Mouse (Mus musculus) MEL (cell line): ENCODE results near the gene Kif11. TPM values are rescaled to one million over a fixed set of nuclear protein-coding genes. Genes with fewer than 3 reads are reported as not detected.

Experiments
- DNase-seq: peaks from one replicate; pipeline ENCODE4 v3.0.0; 2011; ENCODE audit warnings: low read depth, low spot score
- H3K27ac ChIP-seq: 2 replicates; pipeline ENCODE4 v1.5.1; 2012; ENCODE audit warnings: low read depth, mild to moderate bottlenecking, control low read depth, low read length, moderate library complexity; ENCODE audit not compliant: control insufficient read depth
- H3K27me3 ChIP-seq, 2 experiments: fragments of 150-350 bp in 1 of 2; sonication (generic) in 1 of 2; 2 replicates each; pipeline ENCODE4 v1.6.1; 2012; ENCODE audit warnings: low read length in 2 of 2, mild to moderate bottlenecking in 2 of 2, improper control_type of control experiment in 1 of 2, moderate library complexity in 1 of 2; ENCODE audit not compliant: insufficient read depth in 2 of 2, control insufficient read depth in 1 of 2
- H3K36me3 ChIP-seq, 2 experiments: 2 replicates each; pipeline ENCODE4 v1.6.1; 2012 to 2014; ENCODE audit warnings: low read length in 2 of 2, improper control_type of control experiment in 1 of 2, inconsistent platforms in 1 of 2, mild to moderate bottlenecking in 1 of 2; ENCODE audit not compliant: insufficient read depth in 2 of 2, control insufficient read depth in 1 of 2
- H3K4me1 ChIP-seq, 2 experiments: fragments of 150-350 bp in 1 of 2; sonication (generic) in 1 of 2; 2 replicates each; pipeline ENCODE4 v1.6.1; 2012; ENCODE audit warnings: low read length in 2 of 2, improper control_type of control experiment in 1 of 2, mild to moderate bottlenecking in 1 of 2; ENCODE audit not compliant: insufficient read depth in 2 of 2, control insufficient read depth in 1 of 2
- H3K4me3 ChIP-seq, 2 experiments: fragments of 150-350 bp in 1 of 2; sonication (generic) in 1 of 2; 2 replicates each; pipeline ENCODE4 v1.5.1; 2012; ENCODE audit warnings: low read depth in 2 of 2, low read length in 2 of 2, mild to moderate bottlenecking in 2 of 2, moderate library complexity in 2 of 2, control low read depth in 1 of 2, improper control_type of control experiment in 1 of 2; ENCODE audit not compliant: control insufficient read depth in 1 of 2, insufficient read depth in 1 of 2
- H3K79me2 ChIP-seq: 2 replicates; pipeline ENCODE4 v1.6.1; 2012; ENCODE audit warnings: mild to moderate bottlenecking, low read length, moderate library complexity; ENCODE audit not compliant: control insufficient read depth, poor library complexity, insufficient read depth
- H3K9ac ChIP-seq: 2 replicates; pipeline ENCODE4 v1.6.1; 2012; ENCODE audit warnings: low read depth, mild to moderate bottlenecking, control low read depth, low read length, moderate library complexity; ENCODE audit not compliant: control insufficient read depth, poor library complexity, severe bottlenecking
- H3K9me3 ChIP-seq: fragments of 150-350 bp; sonication (generic); replicated peaks from 2 replicates; pipeline ENCODE4 v1.6.1; 2012; ENCODE audit warnings: mild to moderate bottlenecking, low read length, improper control_type of control experiment, moderate library complexity; ENCODE audit not compliant: insufficient read depth
- BHLHE40 ChIP-seq: IDR thresholded peaks from 2 replicates; pipeline ENCODE4 v1.6.1; 2012; ENCODE audit warnings: low read depth, mild to moderate bottlenecking, inconsistent platforms, low read length, improper control_type of control experiment, borderline replicate concordance
- CTCF ChIP-seq, 3 experiments: IDR thresholded peaks in 2 of 3; conservative IDR thresholded peaks in 1 of 3; 2 replicates each; pipeline ENCODE4 v1.5.1; 2011 to 2012; ENCODE audit warnings: low read length in 3 of 3, low read depth in 2 of 3, mild to moderate bottlenecking in 2 of 3, improper control_type of control experiment in 1 of 3, inconsistent platforms in 1 of 3, mixed read lengths in 1 of 3, moderate library complexity in 1 of 3; ENCODE audit not compliant: control insufficient read depth in 1 of 3, insufficient read depth in 1 of 3, poor library complexity in 1 of 3, severe bottlenecking in 1 of 3
- ELF1 ChIP-seq: IDR thresholded peaks from 2 replicates; pipeline ENCODE4 v1.6.1; 2014; ENCODE audit warnings: low read depth, mild to moderate bottlenecking, inconsistent platforms, low read length, improper control_type of control experiment, moderate library complexity
- EP300 ChIP-seq, 2 experiments: IDR thresholded peaks; 2 replicates each; pipeline ENCODE4 v1.6.1; 2011; ENCODE audit warnings: improper control_type of control experiment in 2 of 2, low read length in 2 of 2, low read depth in 1 of 2, mild to moderate bottlenecking in 1 of 2
- KAT2A ChIP-seq: conservative IDR thresholded peaks from 2 replicates; pipeline ENCODE4 v1.6.1; 2012; ENCODE audit warnings: low read depth, low read length, improper control_type of control experiment, inconsistent platforms
- MEF2A ChIP-seq: IDR thresholded peaks from 2 replicates; pipeline ENCODE4 v1.6.1; 2014; ENCODE audit warnings: low read depth, mild to moderate bottlenecking, inconsistent platforms, low read length, improper control_type of control experiment; ENCODE audit not compliant: poor library complexity, insufficient replicate concordance, severe bottlenecking; ENCODE audit errors: extremely low read depth
- MYB ChIP-seq: IDR thresholded peaks from 2 replicates; pipeline ENCODE4 v1.6.1; 2011; ENCODE audit warnings: mild to moderate bottlenecking, low read depth, low read length, improper control_type of control experiment
- NELFE ChIP-seq: IDR thresholded peaks from 2 replicates; pipeline ENCODE4 v1.6.1; 2011; ENCODE audit warnings: low read depth, low read length, improper control_type of control experiment
- POLR2A ChIP-seq, 2 experiments: IDR thresholded peaks; 2 replicates each; pipeline ENCODE4 v1.6.1; 2011 to 2012; ENCODE audit warnings: low read length in 2 of 2, mild to moderate bottlenecking in 2 of 2, control low read depth in 1 of 2, improper control_type of control experiment in 1 of 2, low read depth in 1 of 2, moderate library complexity in 1 of 2; ENCODE audit not compliant: control insufficient read depth in 1 of 2, insufficient read depth in 1 of 2, poor library complexity in 1 of 2
- RAD21 ChIP-seq: IDR thresholded peaks from 2 replicates; pipeline ENCODE4 v1.6.1; 2011; ENCODE audit warnings: mild to moderate bottlenecking, low read depth, low read length, improper control_type of control experiment
- RCOR1 ChIP-seq: IDR thresholded peaks from 2 replicates; pipeline ENCODE4 v1.6.1; 2012; ENCODE audit warnings: low read depth, mild to moderate bottlenecking, inconsistent platforms, low read length, improper control_type of control experiment
- SMC3 ChIP-seq: IDR thresholded peaks from 2 replicates; pipeline ENCODE4 v1.6.1; 2011; ENCODE audit warnings: low read depth, low read length, improper control_type of control experiment
- ZMIZ1 ChIP-seq: IDR thresholded peaks from 2 replicates; pipeline ENCODE4 v1.6.1; 2012; ENCODE audit warnings: low read depth, mild to moderate bottlenecking, inconsistent platforms, low read length, improper control_type of control experiment, moderate library complexity
- polyA plus RNA-seq, 2 experiments: library from polyadenylated mRNA; stranded (reverse) in 1 of 2; unstranded in 1 of 2; fragments of >175 nt in 1 of 2; fragments of >200 nt in 1 of 2; gene quantifications; 2 replicates each; pipeline versions ENCODE4 v1.2.1 to v1.2.4; 2012; ENCODE audit warnings: low replicate concordance in 2 of 2, low read depth in 1 of 2; ENCODE audit not compliant: insufficient read length in 2 of 2, insufficient read depth in 1 of 2, missing spikeins in 1 of 2
- total RNA-seq: library from RNA; depleted of rRNA; stranded (reverse); fragments of 300-350 nt; gene quantifications from 2 replicates; pipeline ENCODE4 v1.2.3, GENCODE M21; 2012

Kif11 gene
- total and polyA plus RNA-seq, 3 experiments: 44.8 to 50.5 (median 50.1) TPM

GRCm38 (mm10) chr19:37428589-37428988 lies 52.4 kb downstream of the Kif11 start:
- Histone ChIP-seq H3K4me1 (0 out of 4 replicates have a peak, but pooled peaks cover 0 to 4% of the 10 kb centered on the region in 2 experiments), H3K79me2 (no peaks in the 10 kb centered on the region), H3K4me3 (no peak overlapping the region), H3K9ac (no peak overlapping the region), H3K9me3 (no peaks in the 10 kb centered on the region), H3K27ac (no peak overlapping the region), H3K36me3 (peaks cover 0 to 5% of the 10 kb centered on the region in 2 experiments; a peak in 2 of 4 replicates), H3K27me3 (no peaks in the 10 kb centered on the region)
- no peak for TF ChIP-seq RCOR1
- no peak for DNase-seq

- Histone ChIP-seq H3K27ac (no peak overlapping the region), H3K27me3 (no peaks in the 10 kb centered on the region), H3K79me2 (no peaks in the 10 kb centered on the region), H3K9me3 (no peaks in the 10 kb centered on the region), H3K9ac (no peak overlapping the region), H3K4me3 (no peak overlapping the region), H3K4me1 (0 out of 4 replicates have a peak, but pooled peaks cover 0 to 4% of the 10 kb centered on the region in 2 experiments), H3K36me3 (peaks cover 0 to 5% of the 10 kb centered on the region in 2 experiments; a peak in 2 of 4 replicates)
- no peak for TF ChIP-seq NELFE
- TF ChIP-seq CTCF (IDR thresholded peaks at IDR 0.05 in 2 of 3, conservative IDR thresholded peaks at IDR 0.05 in 1 of 3; ENCODE audit: control insufficient read depth in 1 of 3, insufficient read depth in 1 of 3, low read depth in 2 of 3, low read length in 3 of 3, poor library complexity in 1 of 3, severe bottlenecking in 1 of 3): peak in 1 of 3 experiments; percentile 13; a peak in 1 of 6 replicates
- TF ChIP-seq EP300 (IDR thresholded peaks at IDR 0.05; ENCODE audit: low read depth in 1 of 2, low read length in 2 of 2): no peak
- TF ChIP-seq SMC3: peak; percentile 29; the same call in 1 of the 2 replicates
- TF ChIP-seq KAT2A: no peak
- TF ChIP-seq ELF1: no peak
- no peak for TF ChIP-seq RAD21
- DNase-seq: no peak
These were observed 55.0 kb downstream of the Kif11 start for GRCm38 (mm10) chr19:37431139-37431756.

GRCm38 (mm10) chr19:37432868-37433570 lies 56.8 kb downstream of the Kif11 start:
- DNase-seq: no peak
- Histone ChIP-seq H3K9me3 (no peaks in the 10 kb centered on the region), H3K4me3 (no peak overlapping the region), H3K4me1 (0 out of 4 replicates have a peak, but pooled peaks cover 0 to 3% of the 10 kb centered on the region in 2 experiments), H3K27me3 (no peaks in the 10 kb centered on the region), H3K27ac (no peak overlapping the region), H3K36me3 (peaks cover 0 to 2% of the 10 kb centered on the region in 2 experiments; a peak in 2 of 4 replicates), H3K9ac (no peak overlapping the region), H3K79me2 (no peaks in the 10 kb centered on the region)
- no peak for TF ChIP-seq MEF2A
- TF ChIP-seq KAT2A: no peak
- TF ChIP-seq BHLHE40: no peak
- no peak for TF ChIP-seq SMC3
- no peak for TF ChIP-seq POLR2A (IDR thresholded peaks at IDR 0.05; ENCODE audit: control insufficient read depth in 1 of 2, insufficient read depth in 1 of 2, low read depth in 1 of 2, low read length in 2 of 2, poor library complexity in 1 of 2)
- TF ChIP-seq MYB: no peak
- TF ChIP-seq ZMIZ1: no peak
